Mouse (Mus musculus) spleen, postnatal 14 days (tissue): ENCODE results near the gene Stfa2.
"Not testable (repeated sequence)": the region's sequence is repeated elsewhere in the genome, so short reads cannot be mapped to it uniquely, and the experiment has no call there.

Experiments
- DNase-seq, 2 experiments: peaks; one replicate each; pipeline ENCODE4 v3.0.0; 2021 to 2022; ENCODE audit warnings: low spot score in 2 of 2

Gene Stfa2

DNA sequence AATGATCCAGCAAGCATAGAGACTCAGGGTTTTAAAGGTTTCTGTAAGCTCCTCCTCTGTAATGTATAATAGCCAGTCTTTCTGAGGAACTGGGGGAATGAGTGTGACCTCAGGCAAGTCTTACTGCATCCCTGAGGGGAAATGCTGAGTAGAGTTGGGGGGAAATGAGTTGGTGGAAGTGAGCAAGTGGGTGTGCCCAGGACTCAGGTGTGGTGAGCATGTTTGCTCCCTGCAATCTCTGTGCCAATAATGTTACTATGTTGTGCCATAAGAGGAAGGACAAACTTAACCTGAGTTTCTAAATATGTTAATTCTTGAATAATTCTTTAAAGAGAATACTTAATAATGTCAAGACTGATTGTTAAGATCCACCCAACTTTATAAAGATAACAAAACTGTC, at the start of gene Stfa2:
Stfa2 (minus strand) TSS at position 101 of the 400 bp plus-strand sequence.
- DNase-seq: no peak

GRCm38 (mm10) chr16:36455342-36455802, 47.1 kb upstream of the Stfa2 start, which contains the start of gene Stfa3:
Gene Stfa3 (minus strand): TSS chr16:36455392.
- DNase-seq: no peak

DNA sequence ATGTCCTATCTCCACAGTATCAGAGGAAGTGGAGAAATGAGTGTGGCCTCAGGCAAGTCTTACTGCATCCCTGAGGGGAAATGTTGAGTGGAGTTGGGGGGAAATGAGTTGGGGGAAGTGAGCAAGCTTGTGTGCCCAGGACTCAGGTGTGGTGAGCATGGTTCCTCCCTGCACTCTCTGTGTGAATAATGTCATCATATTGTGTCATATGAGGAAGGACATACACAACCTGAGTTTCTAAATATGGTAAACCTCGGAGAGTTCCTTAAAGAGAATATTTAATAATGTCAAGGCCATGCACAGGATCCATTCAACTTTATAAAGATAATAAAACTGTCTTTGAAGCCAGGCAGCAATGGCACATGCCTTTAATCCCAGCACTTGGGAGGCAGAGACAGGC, 12.7 kb upstream of the Stfa2 start:
- DNase-seq: not testable (repeated sequence)

DNA sequence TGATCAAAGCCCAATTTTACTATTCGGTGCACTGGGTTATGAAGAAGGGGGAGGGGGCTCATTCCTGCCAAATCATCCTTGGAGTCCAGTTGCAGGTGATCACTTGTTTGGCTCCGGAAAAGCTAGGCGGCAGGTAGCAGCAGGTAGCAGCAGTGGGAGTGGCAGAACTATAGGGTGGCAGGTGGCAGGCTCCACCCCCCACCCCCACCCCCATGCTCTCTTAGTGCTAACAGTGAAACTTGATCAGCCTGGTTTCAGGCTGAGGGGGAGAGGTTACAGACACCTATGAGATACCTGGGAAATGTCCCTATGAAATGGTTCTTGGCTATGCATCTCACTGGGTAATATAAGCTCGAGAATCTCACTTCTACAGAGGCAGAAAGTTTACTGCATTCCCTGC, 19.2 kb downstream of the Stfa2 start:
- DNase-seq: no peak

DNA sequence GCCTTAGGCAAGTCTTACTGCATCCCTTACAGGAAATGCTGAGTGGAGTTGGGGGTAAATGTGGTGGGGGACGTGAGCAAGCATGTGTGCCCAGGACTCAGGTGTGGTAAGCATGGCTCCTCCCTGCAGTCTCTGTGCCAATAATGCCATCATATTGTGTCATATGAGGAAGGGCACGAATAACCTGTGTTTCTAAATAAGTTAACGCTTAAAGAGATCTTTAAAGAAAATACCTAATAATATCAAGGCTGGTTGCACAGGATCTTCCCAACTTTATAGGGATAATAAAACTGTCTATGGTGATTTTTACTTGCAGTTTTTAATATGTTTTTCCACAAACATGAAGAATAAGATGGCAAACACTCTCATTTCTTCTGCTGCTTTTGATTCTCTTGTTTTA, 40.6 kb downstream of the Stfa2 start, which contains the start of gene BC100530:
BC100530 (minus strand) TSS at position 101 of the 400 bp plus-strand sequence.
- DNase-seq: not testable (repeated sequence)
